Mouse (Mus musculus): ENCODE measurements around the gene Src.
"Not testable (repeated sequence)": the region's sequence is repeated elsewhere in the genome, so short reads cannot be mapped to it uniquely, and the experiment has no call there.

The Src gene

GRCm38 (mm10) chr2:157418206-157418605 lies at the start of gene Src:
TSS of gene Src (plus strand) at chr2:157418444.
- in situ Hi-C loops (cut with MboI; ENCODE audit: unreplicated experiment in 2 of 2) = no loop called here

- in situ Hi-C loops (cut with MboI; ENCODE audit: unreplicated experiment in 2 of 2) = no loop called here
These were observed 46.5 kb upstream of the Src start for GRCm38 (mm10) chr2:157371696-157372095.

- in situ Hi-C loops (cut with MboI; ENCODE audit: unreplicated experiment in 2 of 2) = no loop called here
These were observed 44.6 kb upstream of the Src start for GRCm38 (mm10) chr2:157373681-157374080.

- in situ Hi-C loops (cut with MboI; ENCODE audit: unreplicated experiment in 2 of 2) = no loop called here
These were observed 43.2 kb upstream of the Src start for GRCm38 (mm10) chr2:157375051-157375450.

- in situ Hi-C loops (cut with MboI; ENCODE audit: unreplicated experiment in 2 of 2) = no loop called here
These were observed 42.2 kb upstream of the Src start for GRCm38 (mm10) chr2:157375794-157376757.

GRCm38 (mm10) chr2:157376995-157377394 lies 41.2 kb upstream of the Src start:
- in situ Hi-C loops (cut with MboI; ENCODE audit: unreplicated experiment in 2 of 2) = no loop called here

GRCm38 (mm10) chr2:157384836-157385235 lies 33.4 kb upstream of the Src start:
- in situ Hi-C loops (cut with MboI; ENCODE audit: unreplicated experiment in 2 of 2) = no loop called here

- in situ Hi-C loops (cut with MboI; ENCODE audit: unreplicated experiment in 2 of 2) = not testable (repeated sequence)
These were observed 29.2 kb upstream of the Src start for GRCm38 (mm10) chr2:157388901-157389590.

- in situ Hi-C loops (cut with MboI; ENCODE audit: unreplicated experiment in 2 of 2) = no loop called here
These were observed 28.7 kb upstream of the Src start for GRCm38 (mm10) chr2:157389591-157389921.

- in situ Hi-C loops (cut with MboI; ENCODE audit: unreplicated experiment in 2 of 2) = no loop called here
These were observed 25.9 kb upstream of the Src start for GRCm38 (mm10) chr2:157392331-157392730.

- in situ Hi-C loops (cut with MboI; ENCODE audit: unreplicated experiment in 2 of 2) = no loop called here
These were observed 24.7 kb upstream of the Src start for GRCm38 (mm10) chr2:157393549-157393948.

- in situ Hi-C loops (cut with MboI; ENCODE audit: unreplicated experiment in 2 of 2) = no loop called here
These were observed 23.4 kb upstream of the Src start for GRCm38 (mm10) chr2:157394868-157395267.

GRCm38 (mm10) chr2:157395371-157395770 lies 22.9 kb upstream of the Src start:
- in situ Hi-C loops (cut with MboI; ENCODE audit: unreplicated experiment in 2 of 2) = no loop called here

GRCm38 (mm10) chr2:157395960-157396359 lies 22.3 kb upstream of the Src start:
- in situ Hi-C loops (cut with MboI; ENCODE audit: unreplicated experiment in 2 of 2) = no loop called here

- in situ Hi-C loops (cut with MboI; ENCODE audit: unreplicated experiment in 2 of 2) = no loop called here
These were observed 20.9 kb upstream of the Src start for GRCm38 (mm10) chr2:157397376-157397775.

- in situ Hi-C loops (cut with MboI; ENCODE audit: unreplicated experiment in 2 of 2) = no loop called here
These were observed 19.7 kb upstream of the Src start for GRCm38 (mm10) chr2:157398539-157398938.

- in situ Hi-C loops (cut with MboI; ENCODE audit: unreplicated experiment in 2 of 2) = loop anchor here in 1 of 2 experiments (5.0 kb wide), 1 partner anchor 38 kb away; no protein-coding TSS in a partner anchor
These were observed 18.4 kb upstream of the Src start for GRCm38 (mm10) chr2:157399797-157400196.

- in situ Hi-C loops (cut with MboI; ENCODE audit: unreplicated experiment in 2 of 2) = loop anchor here in 1 of 2 experiments (5.0 kb wide), 1 partner anchor 37 kb away; no protein-coding TSS in a partner anchor
These were observed 17.8 kb upstream of the Src start for GRCm38 (mm10) chr2:157400491-157400890.

GRCm38 (mm10) chr2:157401261-157401660 lies 17.0 kb upstream of the Src start:
- in situ Hi-C loops (cut with MboI; ENCODE audit: unreplicated experiment in 2 of 2) = loop anchor here in 1 of 2 experiments (5.0 kb wide), 1 partner anchor 36 kb away; no protein-coding TSS in a partner anchor

GRCm38 (mm10) chr2:157407596-157407995 lies 10.6 kb upstream of the Src start:
- in situ Hi-C loops (cut with MboI; ENCODE audit: unreplicated experiment in 2 of 2) = no loop called here

GRCm38 (mm10) chr2:157409793-157410533 lies 8.3 kb upstream of the Src start:
- in situ Hi-C loops (cut with MboI; ENCODE audit: unreplicated experiment in 2 of 2) = no loop called here

Data from v-Abl transformed pro-B cells (cell line).